Mouse (Mus musculus) bone marrow, adult 2 months (tissue): ENCODE results near the gene Zbtb16.

Source experiments
- CTCF ChIP-seq: fragments of 200-500 bp; IDR thresholded peaks from 2 replicates; pipeline ENCODE4 v1.5.1; 2011; ENCODE audit warnings: low read length, control low read depth; ENCODE audit not compliant: control insufficient read depth, insufficient read depth
- POLR2A ChIP-seq: fragments of 200-500 bp; IDR thresholded peaks from 2 replicates; pipeline ENCODE4 v1.6.1; 2011; ENCODE audit warnings: low read depth, mild to moderate bottlenecking, control low read depth, low read length, borderline replicate concordance; ENCODE audit not compliant: control insufficient read depth

- no peak for TF ChIP-seq CTCF
- TF ChIP-seq POLR2A, result no peak
These were observed 169.3 kb downstream of the Zbtb16 start for GRCm38 (mm10) chr9:48666702-48667101.
